Mouse (Mus musculus) fibroblast of lung, adult 2 months (primary cell): ENCODE results near the gene Rasa2.

Source experiments
- DNase-seq: peaks from one replicate; pipeline ENCODE4 v3.0.0-alpha.2; 2011; ENCODE audit warnings: low read depth

Gene Rasa2

GRCm38 (mm10) chr9:96638508-96638907 is 7.1 kb upstream of the Rasa2 start:
- no peak for DNase-seq

DNA sequence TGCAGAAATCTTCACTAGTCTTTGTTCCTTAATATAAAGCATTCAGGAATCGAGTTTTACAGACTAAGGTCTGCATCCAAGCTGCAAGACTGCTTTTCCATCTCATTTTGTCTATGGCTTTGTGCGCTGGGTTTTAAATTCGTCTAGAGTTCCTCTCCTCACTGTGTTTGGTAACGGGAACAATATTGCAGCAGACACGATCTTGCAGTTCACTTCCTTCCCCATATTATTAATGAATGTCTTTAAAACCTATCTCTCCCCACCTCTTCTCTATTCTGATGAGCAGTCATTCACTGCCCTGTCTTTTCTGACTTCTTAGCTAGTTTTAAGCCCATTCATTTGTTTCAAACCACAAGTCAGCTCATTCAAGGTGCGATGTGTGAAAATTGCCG is 5.7 kb upstream of the Rasa2 start:
- no peak for DNase-seq

DNA sequence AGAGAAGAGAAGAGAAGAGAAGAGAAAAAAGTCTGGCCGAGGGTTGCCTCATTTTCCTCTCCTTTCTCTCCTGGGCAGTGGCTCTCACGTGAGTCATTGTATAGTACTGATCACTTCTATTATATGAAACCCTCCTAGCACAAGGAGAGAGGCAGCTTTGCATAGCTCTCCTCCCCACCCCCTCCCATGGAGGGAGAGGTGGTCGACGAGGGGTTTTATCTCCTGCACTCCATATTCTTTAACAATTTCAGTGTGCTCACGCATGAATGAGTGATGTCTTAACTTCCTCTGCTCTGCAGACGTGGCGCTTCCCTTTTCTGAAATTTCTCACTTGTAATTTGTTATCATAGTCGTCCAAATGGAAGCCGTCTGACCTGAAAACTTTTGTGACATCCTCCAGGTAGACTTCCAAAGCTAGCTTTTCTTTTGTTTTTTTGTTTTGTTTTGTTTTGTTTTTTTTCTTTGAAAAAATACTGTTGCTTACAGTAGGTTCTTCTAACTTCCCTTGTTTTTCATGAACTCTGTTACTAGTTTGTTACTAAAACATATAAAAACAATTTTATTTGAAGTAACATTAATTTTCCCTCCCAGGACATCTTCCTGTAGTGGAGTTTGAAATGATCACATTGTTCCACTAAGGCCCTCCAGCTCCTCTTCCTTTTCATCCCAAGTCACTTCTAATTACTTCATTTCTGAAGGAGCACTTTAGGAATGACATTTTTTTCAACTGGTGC is 5.2 kb upstream of the Rasa2 start:
- DNase-seq, result no peak

DNA sequence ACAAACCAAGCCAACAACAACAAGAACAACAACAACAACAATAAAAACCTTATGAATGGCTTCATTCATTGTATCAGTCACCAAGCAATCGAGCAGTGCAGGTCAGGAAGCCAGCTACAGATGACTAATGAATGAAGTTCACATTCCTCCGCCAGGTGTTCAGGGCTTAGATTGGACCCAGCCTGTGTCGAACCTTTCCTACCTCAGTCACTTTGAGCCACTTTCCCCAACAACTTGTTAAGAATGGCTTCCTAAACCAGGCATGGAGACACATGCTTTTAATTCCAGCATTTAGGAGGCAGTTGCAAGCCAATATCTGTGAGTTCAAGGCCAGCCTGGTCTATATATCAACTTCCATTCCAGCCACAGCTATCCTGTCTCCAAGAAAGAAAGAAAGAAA is 4.5 kb upstream of the Rasa2 start:
- DNase-seq, result no peak

- DNase-seq, result no peak
These were observed 3.8 kb upstream of the Rasa2 start for GRCm38 (mm10) chr9:96635176-96635575.

DNA sequence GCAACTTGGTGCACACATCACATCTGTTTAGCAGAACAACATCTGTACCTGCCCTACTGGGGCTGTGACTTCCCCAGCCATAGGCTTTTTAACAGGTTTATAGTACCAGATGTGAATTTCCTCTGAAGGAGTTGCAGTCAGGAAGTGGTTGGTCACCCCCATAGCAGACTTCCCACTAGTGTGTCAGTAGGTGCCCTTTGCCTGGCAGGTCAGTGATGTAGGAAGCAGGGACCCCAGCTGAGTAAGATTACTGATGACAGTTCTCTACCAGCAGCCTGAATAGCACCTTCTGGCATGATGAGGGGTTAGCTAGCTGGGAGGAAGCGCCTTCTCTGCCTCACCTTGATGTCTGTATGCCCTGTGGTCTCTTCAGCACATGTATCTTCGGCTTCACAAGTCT is 2.4 kb upstream of the Rasa2 start:
- DNase-seq, result no peak

DNA sequence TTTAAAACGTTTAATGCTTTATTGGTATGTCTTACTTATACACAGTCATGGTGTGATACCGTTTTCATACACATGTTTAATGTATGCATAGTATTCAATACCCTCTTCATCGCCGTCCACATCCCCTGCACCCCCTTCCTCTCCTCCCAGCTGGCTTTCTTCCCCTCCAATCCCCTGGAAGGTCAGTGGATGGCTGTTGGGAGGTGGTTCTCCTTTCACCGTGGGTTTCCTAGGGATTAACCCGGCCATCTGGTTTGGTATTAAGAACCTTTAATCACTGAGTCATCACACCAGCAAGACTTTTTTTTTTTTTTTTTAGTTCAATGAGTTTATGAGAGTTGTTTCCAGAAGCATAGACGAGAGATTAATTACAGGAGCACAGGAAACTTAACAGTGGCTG is 1.3 kb upstream of the Rasa2 start:
- no peak for DNase-seq

DNA sequence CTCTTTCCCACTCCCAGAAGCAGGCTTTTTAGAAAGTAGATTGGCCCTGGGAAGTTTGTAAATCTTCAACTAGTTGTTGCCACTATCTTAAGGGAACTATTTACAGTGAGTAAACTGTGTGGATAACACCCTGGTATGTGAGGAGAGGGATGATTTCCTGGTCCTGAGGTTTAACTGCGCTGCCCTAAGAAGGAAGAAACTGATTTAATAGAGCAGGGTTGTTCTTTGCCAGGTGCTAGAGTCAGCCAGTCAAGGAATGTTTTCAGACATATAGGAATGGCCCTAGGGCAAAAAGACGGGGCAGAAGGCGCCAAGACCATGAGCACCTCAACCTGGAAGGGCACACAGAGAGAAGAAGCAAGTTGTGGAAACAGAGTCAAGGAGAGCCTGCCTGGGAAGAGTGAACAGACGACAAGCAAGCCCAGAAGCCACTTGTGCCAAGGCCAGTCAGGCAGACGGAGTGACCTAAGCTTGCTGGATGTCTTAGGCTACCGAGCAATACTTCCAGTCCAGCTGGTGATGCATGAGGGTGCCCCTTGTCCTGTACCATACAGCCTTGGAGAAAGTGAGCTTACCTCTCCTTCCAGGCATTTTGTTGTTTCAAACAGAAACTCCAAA is 765 bp upstream of the Rasa2 start:
- no peak for DNase-seq

GRCm38 (mm10) chr9:96630571-96631388 is 637 bp downstream of the Rasa2 start:
- DNase-seq, result no peak

DNA sequence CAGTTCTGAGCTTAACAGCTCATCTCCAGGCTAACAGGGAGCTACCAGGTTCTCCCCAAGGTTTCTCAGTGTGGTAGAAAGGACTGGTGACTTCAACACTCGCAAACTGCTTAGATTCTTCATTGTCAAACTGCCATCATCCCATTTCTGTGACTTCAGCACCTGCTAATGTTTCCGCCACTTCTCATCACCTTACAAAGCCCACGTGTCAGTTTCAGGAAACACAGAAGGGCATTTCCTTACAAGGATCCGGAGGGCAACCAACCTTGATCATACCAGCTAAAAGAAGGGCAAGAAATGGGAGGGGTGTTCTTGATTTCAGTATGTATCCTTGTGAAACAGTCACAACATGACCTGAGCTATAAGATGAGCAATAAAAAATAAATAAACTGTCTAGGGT is 2.3 kb downstream of the Rasa2 start:
- no peak for DNase-seq

- DNase-seq, result no peak
These were observed 3.8 kb downstream of the Rasa2 start for GRCm38 (mm10) chr9:96627557-96628085.

DNA sequence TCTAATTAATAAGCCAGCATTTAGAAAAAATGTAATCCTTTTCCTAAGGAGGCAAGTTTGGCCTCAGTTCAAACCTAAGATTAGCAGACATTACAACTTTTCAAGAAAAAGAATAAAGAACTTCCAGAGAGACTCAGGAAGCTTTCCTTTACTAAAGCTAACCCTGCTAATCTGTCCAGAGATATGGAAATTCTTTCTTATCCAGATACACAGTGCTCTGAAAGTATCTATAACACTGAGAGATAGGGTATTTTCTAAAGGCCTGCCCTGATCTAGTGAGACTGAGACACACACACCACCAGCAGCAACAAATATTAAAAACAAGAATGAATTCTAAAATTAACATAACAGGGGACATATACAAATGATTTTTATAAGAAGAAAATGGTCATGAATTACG is 4.4 kb downstream of the Rasa2 start:
- DNase-seq, result no peak

DNA sequence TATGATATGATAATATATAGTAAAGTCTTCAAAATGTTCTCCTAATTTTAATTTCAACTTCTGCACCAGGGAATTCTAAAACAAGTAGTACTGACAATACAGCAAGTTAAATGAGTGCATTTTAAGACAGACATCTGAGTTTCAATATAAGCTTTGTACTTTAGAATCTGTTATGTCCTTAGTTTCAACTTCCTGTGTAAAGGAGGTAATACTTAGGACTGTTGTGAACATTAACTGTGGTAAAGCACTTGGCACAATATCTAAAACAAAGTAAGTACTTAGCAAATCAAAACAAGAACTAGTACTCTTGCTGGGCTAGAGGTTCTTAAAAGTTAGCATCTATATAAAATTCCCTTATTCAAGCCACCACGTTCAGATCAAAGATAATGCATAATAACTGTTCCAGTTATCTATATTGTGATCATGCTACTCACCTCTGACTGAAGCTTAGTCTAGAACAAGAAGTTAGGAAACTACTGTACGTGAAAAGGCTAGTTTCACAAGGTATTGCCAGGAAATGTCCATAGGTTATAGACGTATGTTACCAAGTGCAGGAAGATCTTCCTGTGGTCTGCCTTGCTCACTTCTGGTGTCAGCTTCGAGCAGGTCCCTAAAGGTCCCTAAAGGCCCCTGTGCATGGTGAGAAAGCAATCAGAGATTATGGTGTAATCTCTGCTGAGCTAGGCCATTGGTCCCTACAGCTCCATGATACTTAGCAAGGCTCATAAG is 12.8 kb downstream of the Rasa2 start:
- DNase-seq, result no peak

DNA sequence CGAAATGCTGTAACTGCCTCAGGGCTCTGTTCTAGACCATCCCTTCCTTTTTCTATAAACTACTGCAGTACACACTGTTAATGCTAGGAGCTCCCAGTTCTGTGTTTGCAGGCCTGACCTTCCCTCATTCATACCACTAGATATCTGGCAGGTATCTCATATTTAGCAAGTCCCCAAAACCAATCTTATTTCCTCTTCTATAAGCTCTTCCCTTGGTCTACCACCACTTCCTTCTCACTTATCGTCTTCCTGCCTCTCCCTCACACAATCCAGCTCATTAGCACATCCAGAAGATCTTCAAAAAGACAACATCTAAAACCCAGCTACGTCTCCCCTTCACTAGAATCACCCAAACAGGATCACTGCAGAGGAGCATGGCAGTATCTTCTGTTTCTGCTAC is 19.1 kb downstream of the Rasa2 start:
- no peak for DNase-seq

DNA sequence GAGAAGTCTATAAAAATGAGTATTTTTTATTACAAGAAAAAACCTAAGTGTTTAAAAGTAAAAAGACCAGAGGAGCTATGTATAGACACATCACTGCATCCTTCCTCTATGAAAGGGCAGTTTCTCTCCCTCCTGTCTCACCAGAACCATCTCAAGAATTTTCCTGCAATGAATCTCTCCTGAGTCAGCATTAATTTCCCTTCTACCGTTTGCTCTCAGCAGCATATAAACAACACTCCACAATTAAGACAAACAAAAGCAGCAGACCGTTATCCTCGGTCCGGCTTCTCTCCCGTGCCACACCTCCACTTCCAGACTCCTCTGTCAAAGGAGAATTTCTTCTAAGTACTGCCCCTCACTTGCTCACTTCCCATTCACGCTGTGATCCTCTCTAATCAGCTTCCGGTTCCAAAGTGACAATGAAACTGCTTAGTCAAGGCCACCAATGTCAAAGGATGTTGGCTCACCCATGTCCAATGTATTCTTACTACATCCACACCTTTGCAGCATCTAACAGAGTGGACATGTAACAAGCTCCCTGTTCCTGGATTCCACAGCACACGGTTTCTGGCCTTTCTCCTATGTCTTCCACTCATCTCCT is 19.6 kb downstream of the Rasa2 start:
- no peak for DNase-seq

DNA sequence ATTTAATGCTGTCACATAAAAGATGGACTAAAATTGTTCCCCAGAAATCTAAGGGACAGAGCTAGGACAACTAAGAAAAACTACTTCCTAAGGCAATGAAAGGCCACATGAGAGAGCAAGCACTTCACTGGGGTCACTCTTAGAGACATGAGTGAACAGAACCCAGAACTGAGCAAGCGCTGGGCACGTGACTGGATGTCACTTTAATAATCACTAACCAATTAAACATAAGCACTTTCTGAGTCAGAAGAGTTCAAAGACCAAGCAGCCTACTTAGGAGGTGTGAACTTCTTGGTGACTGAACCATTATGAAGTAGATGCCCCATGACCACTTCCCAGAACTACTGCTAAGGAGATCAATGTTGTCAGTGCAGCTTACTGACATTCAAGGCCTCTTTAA is 20.6 kb downstream of the Rasa2 start:
- DNase-seq, result no peak

- no peak for DNase-seq
These were observed 28.0 kb downstream of the Rasa2 start for GRCm38 (mm10) chr9:96603416-96603815.

GRCm38 (mm10) chr9:96597899-96598298 is 33.5 kb downstream of the Rasa2 start:
- DNase-seq, result no peak

GRCm38 (mm10) chr9:96592670-96593600 is 38.5 kb downstream of the Rasa2 start:
- DNase-seq, result no peak

- no peak for DNase-seq
These were observed 42.1 kb downstream of the Rasa2 start for GRCm38 (mm10) chr9:96589346-96589745.

- no peak for DNase-seq
These were observed 47.9 kb downstream of the Rasa2 start for GRCm38 (mm10) chr9:96583496-96583895.
